ENCODE assay signal across 29 mouse cellular contexts in genomic region chr3:39928421-39928820, GRCm38 (mm10).
DNase-seq lines count a peak whose midpoint lies in the region; ATAC-seq and TF ChIP-seq lines count a peak whose summit lies in the region.
"Had no signal": no experiment of that assay in that cellular context is flagged by ENCODE, and none has a peak within 500 bp of the region (broad histone marks: within the 10 kb centered on the region; RNA-seq: fewer than 3 reads in every experiment).

No protein-coding gene starts in this region.

- no peaks in the 10 kb centered on the region for H3K36me3 ChIP-seq in midbrain, embryonic 14.5 days (ENCODE audit: control insufficient read depth, insufficient read depth, low read length)
- H3K36me3 ChIP-seq: heart, embryonic 12.5 days; hindbrain, embryonic 15.5 days; liver, embryonic 13.5 days; midbrain, embryonic 15.5 days had no signal

- 95% methylated on average over 2 of the region's 2 CpGs for WGBS in midbrain, embryonic 14.5 days

- TF ChIP-seq CTCF in Patski (IDR thresholded peaks at IDR 0.05): no peak

- in situ Hi-C loops in Patski (cut with MboI; ENCODE audit: low pct_unique_long_range_greater_than_20kb): no loop called here

- no peak overlapping the region for H3K9ac ChIP-seq in midbrain, embryonic 14.5 days (replicated peaks; ENCODE audit: low read length)
- H3K9ac ChIP-seq: heart, embryonic 12.5 days; hindbrain, embryonic 15.5 days; liver, embryonic 13.5 days; midbrain, embryonic 15.5 days had no signal

- H3K4me1 ChIP-seq in midbrain, embryonic 14.5 days (ENCODE audit: control insufficient read depth, insufficient read depth, low read length): no peaks in the 10 kb centered on the region
- H3K4me1 ChIP-seq: heart, embryonic 12.5 days; hindbrain, embryonic 15.5 days; liver, embryonic 13.5 days; midbrain, embryonic 15.5 days had no signal

- H3K27ac ChIP-seq in midbrain, embryonic 14.5 days (replicated peaks; ENCODE audit: low read depth, low read length): no peak overlapping the region
- H3K27ac ChIP-seq: hindbrain, embryonic 15.5 days; kidney, postnatal 0 days; liver, embryonic 13.5 days; midbrain, embryonic 15.5 days had no signal

- POLR2A ChIA-PET in Patski (lab: Charles Lee): no interaction called here

- DNase-seq in gastrocnemius, adult 18-20 months (ENCODE audit: low spot score): peak; percentile 13
- no peak for DNase-seq in gastrocnemius, postnatal 25 days
- DNase-seq in Patski (ENCODE audit: low read depth, low spot score): peak; percentile 78
- DNase-seq in kidney, adult 9 months: peak; percentile 95
- DNase-seq in kidney, postnatal 25 days: peak; percentile 79 to 91
- DNase-seq in retina, postnatal 1 day: no peak
- DNase-seq in heart, adult 9 months (ENCODE audit: low spot score in 2 of 2): no peak
- no peak for DNase-seq in midbrain, embryonic 14.5 days
- DNase-seq: adrenal gland, adult 8-10 months; cerebellum, adult 9-11 months; gastrocnemius, postnatal 10 days; heart, adult 11 months; heart, postnatal 4 days; layer of hippocampus, postnatal 36 days; left cerebral cortex, postnatal 4 days; liver, embryonic 13.5 days; lung, adult 2 months; lung, postnatal 14 days; right cerebral cortex, adult 18-20 months; spleen, adult 18-20 months; thymus, postnatal 14 days had no signal

- no peak overlapping the region for H3K4me2 ChIP-seq in midbrain, embryonic 14.5 days (ENCODE audit: low read length)
- H3K4me2 ChIP-seq: heart, embryonic 12.5 days; hindbrain, embryonic 15.5 days; liver, embryonic 13.5 days; midbrain, embryonic 15.5 days had no signal

- CTCF ChIA-PET in Patski (lab: Charles Lee): no interaction called here

- no peak overlapping the region for H3K4me3 ChIP-seq in midbrain, embryonic 14.5 days (replicated peaks; ENCODE audit: low read depth, low read length)
- H3K4me3 ChIP-seq: erythroblast, embryonic 14.5 days; heart, embryonic 12.5 days; hindbrain, embryonic 15.5 days; liver, embryonic 13.5 days; midbrain, embryonic 15.5 days had no signal

- H3K27me3 ChIP-seq in Patski: no peaks in the 10 kb centered on the region
- no peaks in the 10 kb centered on the region for H3K27me3 ChIP-seq in midbrain, embryonic 14.5 days (ENCODE audit: control insufficient read depth, insufficient read depth, low read length)
- H3K27me3 ChIP-seq: heart, embryonic 12.5 days; hindbrain, embryonic 15.5 days; liver, embryonic 13.5 days; midbrain, embryonic 15.5 days had no signal

- ATAC-seq in Patski: peak; percentile 13
- no peak for ATAC-seq in midbrain, embryonic 14.5 days (ENCODE audit: low FRiP score, low TSS enrichment)
- ATAC-seq: activated CD4-positive, CD25-positive, alpha-beta regulatory T cell, adult 4 months; forebrain, embryonic 16.5 days; inflammation-experienced regulatory T-cells, adult 6 months; midbrain, embryonic 15.5 days had no signal

- no peaks in the 10 kb centered on the region for H3K9me3 ChIP-seq in midbrain, embryonic 14.5 days (ENCODE audit: control insufficient read depth, low read length)
- H3K9me3 ChIP-seq: hindbrain, embryonic 15.5 days; midbrain, embryonic 15.5 days had no signal

Comparison
In these comparisons a context has a peak if more than half of its experiments do, and no peak if none do; other contexts are left out.
1. DNase-seq: peak in gastrocnemius, adult 18-20 months (single experiment), Patski (single experiment), kidney, adult 9 months (single experiment) and kidney, postnatal 25 days (2 of 2); none in gastrocnemius, postnatal 25 days (single experiment), retina, postnatal 1 day (single experiment), heart, adult 9 months (0 of 2) and midbrain, embryonic 14.5 days (single experiment).